Mouse (Mus musculus): Measurements from ENCODE around the gene Fgl2.

Gene Fgl2

GRCm38 (mm10) chr5:21383392-21384251, 11.2 kb downstream of the Fgl2 start:
- in situ Hi-C loops (cut with MboI, MseI) = no loop called here

DNA sequence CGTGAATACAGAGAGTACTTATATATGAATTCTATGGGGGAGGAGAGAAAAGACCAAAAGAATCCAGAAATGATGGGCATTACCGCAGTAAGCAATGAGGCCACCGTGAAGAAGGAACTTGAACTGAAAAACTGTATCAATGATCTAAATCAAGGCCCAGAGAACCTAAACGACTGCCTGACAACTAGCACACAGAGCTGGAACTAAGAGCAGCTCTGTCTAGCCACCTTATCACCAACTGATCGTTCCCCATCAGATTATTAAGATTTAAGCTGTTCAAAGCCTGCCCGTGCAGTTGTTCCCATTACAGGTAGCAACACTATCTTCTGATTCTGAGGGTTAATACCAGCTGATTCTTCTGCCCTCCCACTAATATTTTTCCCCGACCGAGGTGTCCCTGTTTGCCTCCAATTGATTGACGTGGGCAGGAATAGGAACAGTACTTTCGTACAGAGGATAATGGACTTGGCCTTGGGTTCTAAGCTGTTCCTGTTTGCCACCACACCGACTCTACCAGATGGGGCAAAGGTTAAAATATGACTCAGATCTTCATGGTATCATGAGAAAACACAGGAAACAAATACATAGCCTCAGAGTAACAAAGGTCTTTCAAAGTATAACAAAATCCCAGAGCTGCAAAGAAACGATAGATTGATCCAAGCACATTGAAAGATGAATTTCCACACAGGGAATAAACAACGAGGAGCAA, 12.0 kb downstream of the Fgl2 start:
- in situ Hi-C loops (cut with MboI, MseI) = no loop called here

DNA sequence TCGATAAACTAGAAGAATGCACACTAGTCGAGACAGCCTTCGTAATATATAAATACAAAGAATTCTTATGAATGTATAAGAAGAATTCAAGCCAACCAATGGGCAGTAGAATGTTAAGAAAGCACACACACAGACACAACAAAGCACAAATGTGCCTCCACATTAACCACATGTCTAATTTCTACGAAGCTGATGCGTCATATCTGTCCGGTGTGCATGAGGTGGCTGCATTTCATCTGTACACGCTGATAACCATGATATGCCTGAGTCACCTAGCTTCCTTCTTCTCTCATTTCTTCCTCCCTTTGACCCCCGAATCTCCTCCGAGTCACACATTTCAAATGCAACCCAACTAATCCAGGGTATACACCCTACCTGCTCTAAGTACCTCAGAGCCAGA, 12.5 kb downstream of the Fgl2 start:
- in situ Hi-C loops (cut with MboI, MseI) = no loop called here

DNA sequence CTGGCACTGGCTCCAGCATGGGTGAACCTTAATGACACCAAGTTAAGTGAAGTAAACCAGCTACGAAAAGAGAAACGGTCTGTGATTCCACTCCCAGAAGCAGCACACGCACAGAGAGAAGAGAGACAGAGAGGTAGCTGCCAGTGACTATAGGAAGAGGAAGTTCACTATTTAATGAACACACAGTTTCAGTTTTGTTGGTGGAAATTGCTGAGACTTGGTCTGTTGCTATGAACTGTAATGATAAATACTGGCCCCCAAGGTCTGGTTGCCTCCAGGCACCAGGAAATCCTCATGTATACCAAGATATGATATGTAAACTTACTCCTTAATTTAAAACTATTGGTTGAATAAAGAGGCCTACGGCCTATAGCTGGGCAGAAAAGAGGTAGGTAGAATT, 14.0 kb downstream of the Fgl2 start:
- in situ Hi-C loops (cut with MboI, MseI) = no loop called here

DNA sequence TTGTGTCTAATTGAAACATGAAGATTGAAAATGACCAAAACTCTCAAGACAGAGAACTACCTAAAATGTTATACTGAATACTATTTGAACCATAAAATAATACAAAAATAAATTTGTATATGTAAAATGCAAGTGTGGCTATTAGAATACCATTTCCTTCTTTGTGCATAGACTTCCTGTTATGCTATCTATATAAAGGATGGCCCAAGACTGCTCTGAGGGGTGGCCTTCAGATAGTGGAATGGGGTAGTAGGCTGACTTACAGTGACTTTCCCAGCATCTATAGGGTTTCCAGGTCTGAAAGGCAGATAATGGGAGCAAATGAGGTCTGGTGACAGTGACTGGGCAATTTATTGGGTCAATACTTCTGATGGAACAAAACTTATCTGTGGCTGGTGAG, 14.9 kb downstream of the Fgl2 start:
- in situ Hi-C loops (cut with MboI, MseI) = no loop called here

DNA sequence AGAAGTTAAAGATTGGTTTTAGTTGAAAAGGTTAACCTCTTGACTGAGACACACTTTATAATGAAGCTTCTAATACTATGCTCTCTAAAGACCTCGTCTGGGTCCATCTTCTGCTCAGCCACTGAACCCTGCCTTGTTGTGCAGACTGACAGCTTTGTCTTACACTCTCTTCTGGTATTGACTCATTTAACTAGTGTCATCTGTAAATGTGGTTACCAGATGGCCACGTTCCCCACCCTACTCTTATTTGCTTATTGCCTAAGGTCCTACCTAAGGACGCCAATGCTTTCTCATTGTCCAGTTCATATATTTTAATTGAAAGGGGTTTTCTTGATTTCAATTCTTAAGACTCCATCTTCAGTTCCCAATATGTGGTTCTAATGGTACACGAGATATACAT, 16.4 kb downstream of the Fgl2 start:
- in situ Hi-C loops (cut with MboI, MseI) = no loop called here

GRCm38 (mm10) chr5:21391616-21392384, 19.4 kb downstream of the Fgl2 start:
- in situ Hi-C loops (cut with MboI, MseI) = loop anchor here (10.0 kb wide), 1 partner anchor 1523 kb away; no protein-coding TSS in a partner anchor

DNA sequence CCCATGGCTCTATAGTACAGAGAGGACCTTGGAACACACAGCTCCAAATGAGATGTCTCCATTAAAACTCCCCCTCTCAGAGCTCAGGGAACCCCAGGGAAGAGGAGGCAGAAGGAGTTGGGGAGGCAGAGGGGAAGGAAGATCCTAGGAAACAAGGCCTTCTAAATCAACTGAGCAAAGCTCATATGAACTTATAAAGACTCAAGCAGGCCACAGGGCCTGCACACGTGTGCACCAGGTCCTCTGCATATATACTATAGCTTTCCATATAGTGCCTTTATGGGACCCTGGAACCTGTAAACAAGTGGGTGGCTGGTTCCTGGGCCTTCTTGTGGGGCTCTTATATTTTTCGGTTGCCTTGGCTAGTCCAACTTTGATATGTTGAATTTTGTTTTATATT, 22.1 kb downstream of the Fgl2 start:
- in situ Hi-C loops (cut with MboI, MseI) = loop anchor here (10.0 kb wide), 1 partner anchor 1520 kb away; no protein-coding TSS in a partner anchor

GRCm38 (mm10) chr5:21395205-21395840, 22.9 kb downstream of the Fgl2 start:
- in situ Hi-C loops (cut with MboI, MseI) = loop anchor here (10.0 kb wide), 1 partner anchor 1519 kb away; no protein-coding TSS in a partner anchor

DNA sequence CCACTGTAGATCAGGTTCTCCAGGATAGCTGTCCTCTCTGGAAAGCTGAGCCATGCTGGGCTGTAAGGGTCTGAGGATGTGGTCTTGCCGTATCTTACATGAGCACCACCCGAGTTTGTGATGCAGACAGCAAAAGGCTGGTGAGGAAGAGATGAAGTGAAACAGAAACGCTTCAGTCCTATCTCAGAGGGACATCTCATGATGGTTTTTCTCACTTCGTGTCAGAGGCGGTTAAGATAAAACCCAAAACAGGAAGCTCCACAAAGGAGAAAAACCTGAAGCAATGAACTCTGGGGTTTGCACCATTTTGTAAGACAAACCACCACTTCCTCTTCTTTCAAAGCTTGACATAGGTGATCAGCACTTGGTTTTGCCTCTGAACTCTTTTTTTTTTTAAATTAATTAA, 38.8 kb downstream of the Fgl2 start:
- in situ Hi-C loops (cut with MboI, MseI) = no loop called here

- in situ Hi-C loops (cut with MboI, MseI) = no loop called here
These were observed 39.6 kb downstream of the Fgl2 start for GRCm38 (mm10) chr5:21412056-21412455.

DNA sequence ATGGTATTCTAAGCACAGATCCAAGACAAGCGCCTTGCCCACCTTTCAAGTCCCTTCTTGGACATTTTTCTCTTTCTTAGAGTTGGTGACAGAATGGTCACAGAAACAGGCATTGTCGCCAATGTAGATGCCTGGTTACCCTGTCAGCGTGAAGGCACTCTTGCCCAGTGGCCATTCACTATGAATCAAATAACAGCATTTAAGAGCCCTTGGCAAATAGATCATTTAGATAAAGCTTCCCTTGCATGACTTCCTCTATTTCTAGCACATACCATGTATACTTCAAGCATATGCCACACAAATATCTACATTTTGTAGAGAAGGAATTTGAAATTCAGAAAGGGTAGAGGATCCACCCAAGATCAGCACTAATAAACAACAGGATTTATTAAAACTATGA, 40.9 kb downstream of the Fgl2 start:
- in situ Hi-C loops (cut with MboI, MseI) = no loop called here

DNA sequence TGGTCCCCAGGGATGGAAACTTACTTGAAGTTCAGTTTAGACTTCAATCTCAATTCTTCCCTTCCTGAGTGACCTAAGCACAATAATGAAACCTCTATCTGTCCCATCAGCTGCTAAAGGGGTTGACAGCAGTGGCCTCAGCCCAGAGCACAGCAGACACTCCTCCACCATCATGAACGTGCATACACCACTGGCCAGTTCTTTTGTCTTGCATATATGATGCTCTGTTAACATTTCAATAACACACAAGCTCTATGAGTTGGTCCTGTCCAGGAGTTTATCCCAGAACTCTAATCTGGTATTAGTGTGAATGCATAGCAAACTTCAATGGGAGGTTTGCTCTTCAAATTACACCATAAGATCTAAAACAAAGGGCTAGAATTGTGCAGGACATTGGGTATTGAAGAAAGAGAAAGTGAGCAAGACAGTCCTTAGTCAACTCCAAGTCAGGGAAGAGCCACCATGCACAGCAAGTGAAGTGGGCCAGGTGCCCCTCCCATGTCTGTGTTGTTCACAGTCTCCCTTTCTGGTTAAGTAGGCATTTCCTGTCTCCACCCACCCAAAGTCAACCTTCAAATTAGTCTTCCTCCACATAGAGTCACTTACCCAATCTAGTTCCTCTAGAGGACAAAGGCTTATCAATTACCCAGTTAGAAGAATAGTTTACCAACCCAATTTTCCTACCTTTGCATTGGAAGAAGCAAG, 41.8 kb downstream of the Fgl2 start:
- in situ Hi-C loops (cut with MboI, MseI) = no loop called here

- in situ Hi-C loops (cut with MboI, MseI) = no loop called here
These were observed 46.2 kb downstream of the Fgl2 start for GRCm38 (mm10) chr5:21418613-21419012.

- in situ Hi-C loops (cut with MboI, MseI) = loop anchor here (5.0 kb wide), 1 partner anchor 88 kb away; no protein-coding TSS in a partner anchor
These were observed 48.2 kb downstream of the Fgl2 start for GRCm38 (mm10) chr5:21420609-21421008.

GRCm38 (mm10) chr5:21424614-21425602, 52.5 kb downstream of the Fgl2 start, which contains the start of the genes Ccdc146 and Fam185a:
TSS of gene Ccdc146 (minus strand) at chr5:21424677.
TSS of gene Fam185a (plus strand) at chr5:21424958.
- in situ Hi-C loops (cut with MboI, MseI) = loop anchor here (5.0 kb wide), 1 partner anchor 93 kb away; no protein-coding TSS in a partner anchor

DNA sequence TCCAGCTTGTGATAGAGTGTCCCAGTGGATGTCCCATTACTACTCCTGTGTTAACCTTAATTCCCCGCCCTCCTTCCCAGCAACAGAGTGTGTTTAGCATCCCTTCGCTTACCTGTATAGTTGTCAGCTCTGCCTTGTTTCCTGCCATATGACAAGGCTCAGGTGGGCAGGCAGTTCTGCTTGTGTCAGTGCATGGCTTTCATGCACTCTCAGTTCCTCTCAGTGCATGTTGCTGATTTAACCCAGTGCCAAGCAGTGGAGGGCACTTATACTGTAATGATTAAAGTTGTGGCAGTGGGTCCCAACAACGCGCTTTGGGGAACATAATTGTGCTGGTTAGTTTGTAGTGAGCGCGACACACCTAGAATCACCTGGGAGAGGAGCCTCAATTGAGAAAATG, 54.2 kb downstream of the Fgl2 start:
- in situ Hi-C loops (cut with MboI, MseI) = no loop called here
